Mouse (Mus musculus) forebrain, embryonic 10.5 days (tissue): ENCODE results near the gene Gm49318. TPM values are rescaled to one million over a fixed set of nuclear protein-coding genes. Genes with fewer than 3 reads are reported as not detected.
"Not testable (repeated sequence)": the region's sequence is repeated elsewhere in the genome, so short reads cannot be mapped to it uniquely, and the experiment has no call there.

ENCODE experiments used
- DNase-seq: peaks from one replicate; pipeline ENCODE4 v3.0.0-alpha.2; 2017; ENCODE audit warnings: low spot score; ENCODE audit errors: extremely low spot score
- H3K27ac ChIP-seq: fragments of 300-500 bp; sonication (generic); 2 replicates; pipeline ENCODE4 v1.5.1; 2016; ENCODE audit warnings: mild to moderate bottlenecking
- H3K27me3 ChIP-seq: fragments of 300-500 bp; sonication (generic); 2 replicates; pipeline ENCODE4 v1.6.1; 2016; ENCODE audit warnings: mild to moderate bottlenecking; ENCODE audit not compliant: poor library complexity, severe bottlenecking
- H3K36me3 ChIP-seq: fragments of 300-500 bp; sonication (generic); replicated peaks from 2 replicates; pipeline ENCODE4 v1.6.1; 2016; ENCODE audit warnings: mild to moderate bottlenecking, moderate library complexity
- H3K4me1 ChIP-seq: fragments of 300-500 bp; sonication (generic); 2 replicates; pipeline ENCODE4 v1.6.1; 2016
- H3K4me3 ChIP-seq: fragments of 300-500 bp; sonication (generic); 2 replicates; pipeline ENCODE4 v1.5.1; 2016; ENCODE audit warnings: mild to moderate bottlenecking, moderate library complexity
- H3K9me3 ChIP-seq: fragments of 300-500 bp; sonication (generic); 2 replicates; pipeline ENCODE4 v1.6.1; 2016; ENCODE audit warnings: mild to moderate bottlenecking, moderate library complexity
- WGBS: fragments of 180-500 bp; shearing (Covaris S2); methylation state at CpG from one replicate; pipeline ENCODE4 v1.1.7; 2016; 5-methylcytosine and 5-hydroxymethylcytosine counted together
- polyA plus RNA-seq: library from polyadenylated mRNA; unstranded; fragments of >200 nt; fragmentation: Nextera tagmentation; extraction: Ambion mirVana; gene quantifications from 2 replicates; pipeline ENCODE4 v1.2.1, GENCODE M21; 2016

Gm49318 gene
- polyA plus RNA-seq, 1 experiment from 2014 or later, result not detected

- H3K4me3 ChIP-seq, result no peak overlapping the region
- DNase-seq, result no peak
- peaks cover 5% of the 10 kb centered on the region; the same call in 1 of the 2 replicates for H3K27me3 ChIP-seq
- H3K4me1 ChIP-seq, result peaks cover 13% of the 10 kb centered on the region
- WGBS, result 94% methylated on average over 7 of the region's 7 CpGs
- no peak overlapping the region for H3K27ac ChIP-seq
- H3K9me3 ChIP-seq, result no peaks in the 10 kb centered on the region
- H3K36me3 ChIP-seq, result no peaks in the 10 kb centered on the region
These were observed 18.2 kb upstream of the Gm49318 start for GRCm38 (mm10) chr9:22089281-22089680.

- peaks cover 13% of the 10 kb centered on the region for H3K4me1 ChIP-seq
- H3K9me3 ChIP-seq, result no peaks in the 10 kb centered on the region
- no peak for DNase-seq
- no peak overlapping the region for H3K27ac ChIP-seq
- H3K36me3 ChIP-seq, result peaks cover 6% of the 10 kb centered on the region
- no peak overlapping the region for H3K4me3 ChIP-seq
- H3K27me3 ChIP-seq, result no peaks in the 10 kb centered on the region
- 80% methylated on average over 2 of the region's 2 CpGs for WGBS
These were observed 16.1 kb upstream of the Gm49318 start for GRCm38 (mm10) chr9:22087034-22087618.

GRCm38 (mm10) chr9:22086012-22086411, 15.0 kb upstream of the Gm49318 start:
- WGBS, result 89% methylated on average over 6 of the region's 6 CpGs
- peaks cover 9% of the 10 kb centered on the region for H3K36me3 ChIP-seq

GRCm38 (mm10) chr9:22085022-22085834, 14.2 kb upstream of the Gm49318 start, which contains the start of gene Ecsit:
TSS of gene Ecsit (minus strand) at chr9:22085438.
- peaks cover 12% of the 10 kb centered on the region for H3K36me3 ChIP-seq
- DNase-seq, result peak; percentile 93
- H3K4me1 ChIP-seq, result peaks cover 13% of the 10 kb centered on the region
- under 1% methylated on average over 48 of the region's 48 CpGs for WGBS
- H3K27ac ChIP-seq, result peak within 1 kb of the TSS; percentile 84
- H3K27me3 ChIP-seq, result no peaks in the 10 kb centered on the region
- no peaks in the 10 kb centered on the region for H3K9me3 ChIP-seq
- peak within 1 kb of the TSS; percentile 87 for H3K4me3 ChIP-seq

More at GRCm38 (mm10) chr9:22086012-22086411, 15.0 kb upstream of the Gm49318 start:
- peak overlapping the region; percentile 87 for H3K4me3 ChIP-seq
- no peak for DNase-seq
- H3K9me3 ChIP-seq, result no peaks in the 10 kb centered on the region
- no peaks in the 10 kb centered on the region for H3K27me3 ChIP-seq
- H3K4me1 ChIP-seq, result peaks cover 13% of the 10 kb centered on the region
- H3K27ac ChIP-seq, result peak overlapping the region; percentile 84; the same call in 1 of the 2 replicates

- DNase-seq, result no peak
- Histone ChIP-seq H3K36me3 (peaks cover 17% of the 10 kb centered on the region), H3K4me1 (peaks cover 13% of the 10 kb centered on the region), H3K27me3 (no peaks in the 10 kb centered on the region), H3K9me3 (no peaks in the 10 kb centered on the region), H3K4me3 (peak overlapping the region; percentile 87), H3K27ac (peak overlapping the region; percentile 84)
- 36% methylated on average over 4 of the region's 4 CpGs for WGBS
These were observed 13.6 kb upstream of the Gm49318 start for GRCm38 (mm10) chr9:22084667-22085021.

GRCm38 (mm10) chr9:22076223-22076622, 5.2 kb upstream of the Gm49318 start:
- H3K36me3 ChIP-seq, result peaks cover 49% of the 10 kb centered on the region
- no peaks in the 10 kb centered on the region for H3K9me3 ChIP-seq
- no peak for DNase-seq
- H3K27me3 ChIP-seq, result no peaks in the 10 kb centered on the region
- H3K27ac ChIP-seq, result no peak overlapping the region
- 95% methylated on average over 23 of the region's 23 CpGs for WGBS
- H3K4me1 ChIP-seq, result peaks cover 10% of the 10 kb centered on the region
- H3K4me3 ChIP-seq, result no peak overlapping the region

- not testable (repeated sequence) for H3K4me3 ChIP-seq, H3K27ac ChIP-seq, H3K27me3 ChIP-seq, H3K9me3 ChIP-seq, DNase-seq
- Histone ChIP-seq H3K36me3 (peaks cover 49% of the 10 kb centered on the region), H3K4me1 (peaks cover 10% of the 10 kb centered on the region)
- WGBS, result 83% methylated on average over 5 of the region's 5 CpGs
These were observed 4.7 kb upstream of the Gm49318 start for GRCm38 (mm10) chr9:22075778-22076177.

GRCm38 (mm10) chr9:22072276-22072675, 1.2 kb upstream of the Gm49318 start:
- WGBS, result 89% methylated on average over 4 of the region's 4 CpGs
- no peak for DNase-seq
- no peak overlapping the region for H3K27ac ChIP-seq
- H3K36me3 ChIP-seq, result peaks cover 56% of the 10 kb centered on the region
- H3K4me3 ChIP-seq, result no peak overlapping the region
- H3K9me3 ChIP-seq, result no peaks in the 10 kb centered on the region
- no peaks in the 10 kb centered on the region for H3K27me3 ChIP-seq
- peaks cover 23% of the 10 kb centered on the region for H3K4me1 ChIP-seq

GRCm38 (mm10) chr9:22069881-22070553, 1.0 kb downstream of the Gm49318 start:
- Histone ChIP-seq H3K9me3 (no peaks in the 10 kb centered on the region), H3K27me3 (no peaks in the 10 kb centered on the region), H3K4me3 (peak overlapping the region; percentile 92), H3K36me3 (peaks cover 70% of the 10 kb centered on the region), H3K4me1 (peaks cover 23% of the 10 kb centered on the region), H3K27ac (peak overlapping the region; percentile 100)
- DNase-seq, result no peak
- 72% methylated on average over 4 of the region's 4 CpGs for WGBS

GRCm38 (mm10) chr9:22067195-22067594, 3.9 kb downstream of the Gm49318 start:
- Histone ChIP-seq H3K27me3 (no peaks in the 10 kb centered on the region), H3K4me1 (peaks cover 21% of the 10 kb centered on the region), H3K9me3 (no peaks in the 10 kb centered on the region), H3K4me3 (no peak overlapping the region), H3K27ac (no peak overlapping the region), H3K36me3 (peaks cover 71% of the 10 kb centered on the region)
- DNase-seq, result no peak
- WGBS, result 84% methylated on average over 5 of the region's 5 CpGs

GRCm38 (mm10) chr9:22066433-22066832, 4.6 kb downstream of the Gm49318 start:
- H3K27me3 ChIP-seq, result no peaks in the 10 kb centered on the region
- H3K36me3 ChIP-seq, result peaks cover 78% of the 10 kb centered on the region
- peaks cover 15% of the 10 kb centered on the region for H3K4me1 ChIP-seq
- H3K27ac ChIP-seq, result no peak overlapping the region
- no peak overlapping the region for H3K4me3 ChIP-seq
- H3K9me3 ChIP-seq, result no peaks in the 10 kb centered on the region
- 77% methylated on average over 3 of the region's 3 CpGs for WGBS
- peak; percentile 29 for DNase-seq

- H3K27ac ChIP-seq, result no peak overlapping the region
- no peaks in the 10 kb centered on the region for H3K9me3 ChIP-seq
- no peak overlapping the region for H3K4me3 ChIP-seq
- peaks cover 12% of the 10 kb centered on the region for H3K4me1 ChIP-seq
- H3K36me3 ChIP-seq, result peaks cover 86% of the 10 kb centered on the region
- WGBS, result 97% methylated on average over 11 of the region's 11 CpGs
- no peaks in the 10 kb centered on the region for H3K27me3 ChIP-seq
- DNase-seq, result no peak
These were observed 5.4 kb downstream of the Gm49318 start for GRCm38 (mm10) chr9:22065642-22066041.

- DNase-seq, result no peak
- H3K4me1 ChIP-seq, result no peaks in the 10 kb centered on the region
- H3K36me3 ChIP-seq, result peaks cover 95% of the 10 kb centered on the region
- no peak overlapping the region for H3K27ac ChIP-seq
- 89% methylated on average over 3 of the region's 3 CpGs for WGBS
- H3K4me3 ChIP-seq, result no peak overlapping the region
- no peaks in the 10 kb centered on the region for H3K9me3 ChIP-seq
- H3K27me3 ChIP-seq, result no peaks in the 10 kb centered on the region
These were observed 6.7 kb downstream of the Gm49318 start for GRCm38 (mm10) chr9:22064341-22064740.
